Mouse (Mus musculus) duodenum, adult 2 months (tissue): ENCODE data around the gene Camk2b. TPM values are rescaled to one million over a fixed set of nuclear protein-coding genes. Genes with fewer than 3 reads are reported as not detected.

Experiments used
- polyA plus RNA-seq: library from polyadenylated mRNA; depleted of rRNA; stranded (reverse); fragments of >200 nt; gene quantifications from 2 replicates; pipeline ENCODE4 v1.2.3, GENCODE M21; 2012; ENCODE audit warnings: low replicate concordance; rRNA removed

Camk2b gene
- 9.2 and 21.3 TPM in 2 replicates for polyA plus RNA-seq

DNA sequence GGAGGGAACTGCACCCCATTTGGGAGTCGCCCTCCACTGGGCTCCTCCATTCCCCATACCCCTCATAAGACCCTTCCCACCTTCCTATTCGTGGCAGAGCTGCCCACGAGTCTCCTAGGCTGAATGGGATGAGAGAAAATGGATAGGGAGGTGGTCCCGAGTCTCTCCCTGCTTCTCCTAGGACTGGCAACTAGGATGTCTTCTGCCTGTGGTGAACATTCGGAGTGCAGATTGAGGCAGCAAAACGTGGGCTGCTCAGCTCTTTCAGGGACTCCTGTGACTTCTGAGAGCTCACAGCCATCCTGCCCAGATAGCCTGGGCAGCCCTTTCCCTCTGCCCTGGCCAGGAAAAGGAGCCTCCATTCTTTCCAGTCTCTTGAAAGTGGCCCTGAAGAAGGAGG, at the start of gene Camk2b:
Camk2b (minus strand) TSS at position 187 of the 400 bp plus-strand sequence.

DNA sequence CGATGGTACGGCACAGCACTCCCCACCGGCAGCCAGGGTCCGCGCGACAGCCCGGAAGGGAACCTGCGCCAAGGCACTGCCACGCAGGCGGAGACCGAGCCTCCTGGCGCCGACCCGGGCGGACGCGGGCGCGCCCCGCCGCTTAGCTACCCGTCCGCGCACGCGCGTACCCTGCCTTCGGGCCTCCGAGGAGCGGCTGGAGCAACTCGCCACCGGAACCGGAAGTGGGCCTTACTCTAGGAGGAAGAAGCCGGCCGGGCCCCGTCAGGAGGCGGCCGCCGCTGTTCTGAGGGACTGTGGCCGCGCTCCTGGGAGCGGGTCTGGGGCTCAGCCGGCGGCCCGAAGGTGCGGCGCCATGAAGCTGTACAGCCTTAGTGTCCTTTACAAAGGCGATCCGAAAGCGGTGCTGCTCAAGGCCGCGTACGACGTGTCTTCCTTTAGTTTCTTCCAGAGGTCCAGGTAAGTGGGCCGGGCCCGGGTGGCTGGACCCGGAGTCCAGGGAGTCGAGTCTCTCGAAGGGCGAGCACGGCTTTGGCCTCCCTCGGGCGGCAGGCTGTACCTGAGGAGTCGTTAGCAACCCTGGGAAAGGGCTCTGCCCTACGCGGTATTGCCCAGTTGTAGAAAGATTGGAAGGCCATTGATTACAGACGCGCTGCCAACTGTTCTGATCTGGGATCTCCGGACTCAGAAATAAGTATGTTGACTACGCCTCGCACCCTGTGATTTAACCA, 110.5 kb downstream of the Camk2b start, which contains the start of gene Ykt6:
Ykt6 (plus strand) TSS at position 148 of the 731 bp plus-strand sequence.

DNA sequence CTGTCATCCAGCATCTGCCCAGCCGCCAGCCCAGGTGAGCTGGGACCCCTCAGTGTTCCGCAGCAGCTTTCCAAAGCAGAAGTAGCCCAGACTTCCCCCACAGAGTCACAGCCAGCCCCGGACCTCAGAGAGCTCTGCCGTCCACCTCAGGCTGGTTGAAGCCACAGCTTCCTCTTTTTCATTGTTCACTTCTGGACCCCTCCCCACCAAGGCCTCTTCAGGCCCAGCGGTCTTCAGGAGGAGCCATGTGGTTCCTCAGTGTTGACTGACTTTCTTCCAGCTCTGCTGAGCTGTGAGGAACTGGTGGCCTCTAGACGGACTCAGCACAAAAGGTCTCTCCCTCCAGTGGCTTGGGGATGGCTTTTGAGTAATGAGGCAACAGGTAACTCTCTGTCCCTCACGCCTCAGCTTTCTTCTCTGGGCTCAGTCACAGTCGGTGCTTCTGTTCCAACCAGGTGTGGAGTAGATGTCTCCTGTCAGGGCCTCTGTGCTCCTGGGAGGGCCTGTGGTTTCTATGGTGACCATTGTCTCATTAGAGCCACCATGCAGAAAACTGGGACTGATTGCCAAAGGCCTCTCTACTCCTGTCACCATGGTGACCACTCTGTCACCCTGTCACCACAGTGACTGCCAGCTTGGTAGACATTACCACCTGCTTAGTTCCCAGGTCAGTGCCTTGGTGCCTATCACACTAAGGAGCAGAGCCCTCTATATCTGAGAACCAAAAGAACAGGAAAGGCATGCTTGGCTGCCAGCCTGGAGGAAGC, 116.4 kb downstream of the Camk2b start, which contains the start of gene Gck:
Gck (minus strand) TSS at position 496 of the 767 bp plus-strand sequence.

Other genes with a start within 250 kb of the Camk2b start
- gene Polm, start 228.3 kb downstream of the Camk2b start, polyA plus RNA-seq, result 32.6 and 45.4 TPM in 2 replicates
- 14.3 and 15.2 TPM in 2 replicates for gene Aebp1, start 204.4 kb downstream of the Camk2b start, polyA plus RNA-seq
- 129 and 236 TPM in 2 replicates for gene Pold2, start 188.1 kb downstream of the Camk2b start, polyA plus RNA-seq
- gene Myl7, start 167.6 kb downstream of the Camk2b start, polyA plus RNA-seq, result 3.5 and 11.4 TPM in 2 replicates
- gene Gck, start 116.3 kb downstream of the Camk2b start, polyA plus RNA-seq, result 0.26 and 0.65 TPM in 2 replicates
- gene Ykt6, start 110.7 kb downstream of the Camk2b start, polyA plus RNA-seq, result 41.6 and 81.0 TPM in 2 replicates
- gene A730071L15Rik, start 133.7 kb upstream of the Camk2b start, polyA plus RNA-seq, result 0.09 TPM in 1 of 2 replicates, not detected in the other
- 18.0 and 20.1 TPM in 2 replicates for gene Nudcd3, start 134.1 kb upstream of the Camk2b start, polyA plus RNA-seq
- 106 and 566 TPM in 2 replicates for gene Npc1l1, start 163.8 kb upstream of the Camk2b start, polyA plus RNA-seq
- 13.1 and 17.0 TPM in 2 replicates for gene Ddx56, start 201.4 kb upstream of the Camk2b start, polyA plus RNA-seq
- gene Tmed4, start 208.5 kb upstream of the Camk2b start, polyA plus RNA-seq, result 253 and 292 TPM in 2 replicates
- gene Ogdh, start 225.3 kb upstream of the Camk2b start, polyA plus RNA-seq, result 230 and 298 TPM in 2 replicates